Mouse (Mus musculus) left cerebral cortex, postnatal 25 days (tissue): ENCODE measurements around the gene Vamp1. TPM values are rescaled to one million over a fixed set of nuclear protein-coding genes. Genes with fewer than 3 reads are reported as not detected.
"Not testable (repeated sequence)": the region's sequence is repeated elsewhere in the genome, so short reads cannot be mapped to it uniquely, and the experiment has no call there.

Experiments used
- DNase-seq, 2 experiments: peaks; one replicate each; pipeline ENCODE4 v3.0.0; 2022; ENCODE audit warnings: low spot score in 2 of 2, mixed read lengths in 1 of 2
- intact Hi-C: fragments of 180-260 bp; cut with DNase I; formaldehyde crosslinking; loops from one replicate; pipeline ENCODE4 v1.15.1; 2025
- microRNA-seq, 2 experiments: library from miRNA; unstranded; fragments of <30 nt; microRNA quantifications; one replicate each; pipeline ENCODE4 v1.2.0; 2022
- total RNA-seq, 2 experiments: library from RNA; stranded (reverse); gene quantifications; 2 replicates each; pipeline ENCODE4 v1.2.3; 2021

Vamp1 gene
- total RNA-seq, 2 experiments from 2014 or later = 87.8 to 97.9 TPM

DNA sequence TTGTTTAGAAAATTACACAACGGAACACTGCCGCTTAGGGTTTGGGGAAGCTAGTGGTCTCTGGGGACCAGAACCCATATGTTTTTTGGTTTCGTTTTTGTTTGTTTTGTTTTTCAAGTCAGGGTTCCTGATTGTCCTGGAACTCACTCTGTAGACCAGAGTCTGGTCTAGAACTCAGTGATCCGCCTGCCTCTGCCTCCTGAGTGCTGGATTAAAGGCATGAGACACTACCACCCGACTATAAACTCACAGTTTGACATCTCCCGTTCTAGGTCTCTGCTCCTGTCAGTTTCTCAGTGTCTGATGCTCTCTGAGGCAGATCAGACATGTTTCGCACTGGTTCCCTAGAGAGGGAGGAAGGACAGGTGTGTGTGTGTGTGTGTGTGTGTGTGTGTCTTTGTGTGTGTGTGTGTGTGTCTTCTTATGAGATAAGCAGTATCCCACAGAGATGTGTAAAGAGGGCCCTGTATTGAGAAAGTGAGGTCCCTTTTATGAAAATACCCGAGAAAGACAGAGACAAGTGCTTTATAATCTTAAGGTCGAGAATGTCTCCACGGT lies 57.0 kb downstream of the Vamp1 start:
- intact Hi-C loops = loop anchor here (5.0 kb wide), 2 partner anchors 125 to 225 kb away; partner anchors contain the start of genes Acrbp and Iffo1
- DNase-seq = no peak

DNA sequence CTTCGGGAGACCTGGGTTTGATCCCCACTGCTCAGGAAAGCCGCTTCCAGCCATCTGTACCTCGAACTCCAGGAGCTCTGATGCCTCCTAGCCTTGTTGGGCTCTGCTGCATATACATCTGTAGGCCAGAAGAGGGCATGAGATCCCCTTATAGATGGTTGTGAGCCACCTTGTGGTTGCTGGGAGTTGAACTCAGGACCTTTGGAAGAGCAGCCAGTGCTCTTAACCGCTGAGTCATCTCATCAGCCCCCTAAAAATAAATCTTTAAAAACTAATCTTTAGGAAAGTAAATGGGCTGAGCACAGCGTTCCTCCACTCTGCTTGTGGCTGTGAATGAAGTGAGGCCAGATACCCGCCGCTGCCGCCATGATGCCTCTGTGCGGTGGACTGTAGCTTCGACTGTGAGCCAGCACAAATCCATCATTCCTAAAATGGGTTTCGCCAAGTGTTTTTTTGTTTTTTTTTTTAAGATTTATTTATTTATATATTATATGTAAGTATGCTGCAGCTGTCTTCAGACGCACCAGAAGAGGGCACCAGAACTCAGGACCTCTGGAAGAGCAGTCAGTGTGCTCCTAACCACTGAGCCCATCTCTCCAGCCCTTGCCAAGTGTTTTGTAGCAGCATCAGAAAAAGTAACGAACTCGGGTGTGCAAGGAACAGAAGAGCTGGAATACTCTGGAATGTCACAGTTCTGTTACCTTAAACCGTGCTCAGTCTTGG lies 59.7 kb downstream of the Vamp1 start:
- peak in 1 of 2 experiments; percentile 33 for DNase-seq
- intact Hi-C loops = loop anchor here (5.0 kb wide), 4 partner anchors 87 to 327 kb away; partner anchors contain the start of genes Acrbp and Iffo1

DNA sequence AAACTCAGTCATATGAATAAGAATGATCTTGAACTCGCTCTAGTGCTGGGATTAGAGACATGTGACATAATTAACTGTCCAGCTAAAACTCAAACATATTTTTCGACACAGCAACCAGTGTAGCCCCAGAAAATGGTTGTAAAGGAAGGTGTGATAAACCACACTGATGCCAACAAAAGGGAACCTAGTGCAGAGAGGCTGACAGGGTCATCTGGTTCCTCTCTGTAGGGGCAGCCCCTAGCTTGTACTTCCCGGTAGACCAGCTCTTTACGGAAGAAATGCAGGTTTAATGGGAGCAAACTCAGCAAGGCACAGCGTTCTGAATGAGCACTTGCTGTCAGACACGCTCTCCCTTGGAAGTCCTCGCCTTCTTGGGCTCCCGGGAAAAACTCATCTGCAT lies 64.4 kb downstream of the Vamp1 start:
- intact Hi-C loops = loop anchor here (5.0 kb wide), 2 partner anchors 83 to 323 kb away; no protein-coding TSS in a partner anchor
- no peak for DNase-seq

- DNase-seq, intact Hi-C loops: not testable (repeated sequence)
Observed at GRCm38 (mm10) chr6:125282721-125283120, 67.4 kb downstream of the Vamp1 start.

GRCm38 (mm10) chr6:125284250-125284649 lies 68.9 kb downstream of the Vamp1 start:
- DNase-seq = no peak
- intact Hi-C loops = no loop called here

DNA sequence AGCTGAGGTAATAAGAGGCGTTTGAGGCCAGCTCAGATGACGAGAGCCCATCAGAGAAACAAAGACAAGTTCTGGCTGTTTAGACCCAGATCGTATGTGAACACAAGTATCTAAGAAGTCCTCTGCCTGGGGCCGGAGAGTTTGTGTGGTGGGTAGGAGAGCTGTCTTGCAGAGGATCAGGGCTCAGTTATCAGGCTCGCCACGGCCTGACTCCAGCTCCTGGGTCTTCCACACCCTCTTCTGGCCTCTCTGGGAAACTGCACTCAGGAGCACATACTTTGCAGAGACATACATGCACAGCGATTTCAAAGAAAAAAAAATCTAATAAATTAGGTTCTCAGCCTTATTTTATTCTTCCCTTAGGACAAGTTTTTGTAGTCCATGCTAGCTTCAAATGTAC lies 69.4 kb downstream of the Vamp1 start:
- intact Hi-C loops = no loop called here

GRCm38 (mm10) chr6:125285890-125286289 lies 70.5 kb downstream of the Vamp1 start, which contains the start of gene Tuba3a:
Gene Tuba3a (minus strand): TSS chr6:125286042.
- intact Hi-C loops = no loop called here
- DNase-seq = no peak

More for the DNA sequence above, 69.4 kb downstream of the Vamp1 start:
- no peak for DNase-seq

DNA sequence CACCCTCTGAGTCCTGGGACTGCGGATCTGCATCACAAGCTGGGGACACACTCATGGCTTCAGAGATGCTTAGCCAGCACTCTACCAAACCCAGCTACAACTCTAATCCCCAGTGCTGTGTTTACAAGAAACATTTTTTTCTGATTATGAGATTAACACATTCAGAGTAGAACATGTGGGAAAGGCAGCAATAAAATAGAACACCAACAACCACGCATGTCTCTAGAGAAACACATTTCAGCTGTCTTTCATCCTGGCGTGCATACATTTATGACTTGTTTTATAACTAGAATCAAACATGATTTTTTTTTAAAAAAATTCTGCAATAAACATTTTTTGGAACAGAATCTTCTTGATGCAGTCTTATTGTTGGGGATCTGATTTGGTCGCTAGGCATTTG lies 71.6 kb downstream of the Vamp1 start:
- DNase-seq = peak; percentile 13 to 42
- intact Hi-C loops = no loop called here

DNA sequence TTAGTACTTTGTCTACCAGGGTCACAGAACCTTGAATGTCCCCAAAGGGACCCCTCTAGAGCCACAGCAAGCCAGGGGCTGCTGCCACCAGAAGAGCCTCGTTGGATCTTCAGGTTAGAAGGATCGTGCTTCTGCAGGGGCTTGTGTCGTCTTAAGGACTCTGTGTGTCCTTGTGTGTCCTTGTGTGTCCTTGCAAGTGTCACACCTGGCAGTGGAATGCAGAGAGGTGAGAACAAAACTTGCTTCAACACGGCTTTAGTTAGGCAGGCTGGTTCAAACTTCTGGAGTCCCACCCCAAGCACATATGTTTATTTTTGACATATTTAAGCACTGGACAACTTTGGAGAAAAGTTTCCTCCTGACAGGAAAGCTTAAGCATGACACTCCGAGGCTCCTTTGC lies 73.4 kb downstream of the Vamp1 start:
- no peak for DNase-seq
- intact Hi-C loops = no loop called here

- DNase-seq = peak; percentile 6 to 79
- intact Hi-C loops = no loop called here
Observed at GRCm38 (mm10) chr6:125291329-125291728, 76.0 kb downstream of the Vamp1 start.

DNA sequence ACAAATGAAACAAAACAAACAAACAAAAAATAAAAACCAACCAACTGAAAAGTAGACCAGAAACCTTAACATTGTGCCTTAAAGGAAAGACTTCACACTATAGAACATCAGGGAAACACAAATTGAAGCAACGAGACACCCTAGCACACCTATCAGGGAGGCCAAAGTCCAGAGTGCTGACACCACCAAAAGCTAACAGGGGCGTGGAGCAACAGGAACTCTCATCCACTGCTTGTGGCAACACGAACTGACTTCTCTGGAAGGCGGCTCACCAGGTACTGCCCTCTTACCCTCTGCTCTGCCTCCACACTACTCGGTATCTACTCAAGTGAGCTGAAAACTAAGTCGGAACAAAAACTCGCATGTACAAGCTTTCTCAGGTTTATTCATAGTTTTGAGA lies 76.9 kb downstream of the Vamp1 start:
- DNase-seq = no peak
- intact Hi-C loops = no loop called here

- intact Hi-C loops = no loop called here
Observed at GRCm38 (mm10) chr6:125294049-125294448, 78.7 kb downstream of the Vamp1 start.

More at GRCm38 (mm10) chr6:125294049-125294448, 78.7 kb downstream of the Vamp1 start:
- DNase-seq = no peak

Small RNAs within 50 kb of the gene (microRNA-seq; reads per million reads assigned to microRNA genes)
- gene Mir3098 (0.25 to 1.3 reads per million in 2 experiments), gene Mir8113 (0 reads per million in 2 experiments)

Other genes with a start within 250 kb of the Vamp1 start
- gene Pianp, start 218.9 kb upstream of the Vamp1 start, total RNA-seq = 100 to 1,000 TPM; 169 to 181 TPM
- gene Zfp384, start 206.4 kb upstream of the Vamp1 start, total RNA-seq = 10 to 100 TPM; 38.4 to 44.1 TPM
- 10 to 100 TPM; 54.0 to 62.1 TPM for gene Ing4, start 175.8 kb upstream of the Vamp1 start, total RNA-seq
- 10 to 100 TPM in 1 of 2 experiments, 1 to 10 TPM in 1; 8.4 to 12.3 TPM for gene Acrbp, start 165.9 kb upstream of the Vamp1 start, total RNA-seq
- under 1 TPM; 0.60 to 0.96 TPM for gene Lpar5, start 147.6 kb upstream of the Vamp1 start, total RNA-seq
- 100 to 1,000 TPM; 154 to 161 TPM for gene Chd4, start 119.6 kb upstream of the Vamp1 start, total RNA-seq
- 10 to 100 TPM; 27.1 to 28.0 TPM for gene Nop2, start 83.6 kb upstream of the Vamp1 start, total RNA-seq
- gene Iffo1, start 70.3 kb upstream of the Vamp1 start, total RNA-seq = 10 to 100 TPM; 52.7 to 63.0 TPM
- 1,000 to 10,000 TPM; 2,469 to 2,584 TPM for gene Gapdh, start 49.1 kb upstream of the Vamp1 start, total RNA-seq
- gene Ncapd2, start 23.9 kb upstream of the Vamp1 start, total RNA-seq = 10 to 100 TPM; 18.9 to 25.6 TPM
- 10 to 100 TPM; 70.4 to 73.6 TPM for gene Mrpl51, start 23.8 kb upstream of the Vamp1 start, total RNA-seq
- gene Tapbpl, start 16.3 kb downstream of the Vamp1 start, total RNA-seq = 1 to 10 TPM; 3.5 to 4.0 TPM
- gene Cd27, start 21.5 kb downstream of the Vamp1 start, total RNA-seq = not detected
- gene Tuba3a, start 70.5 kb downstream of the Vamp1 start, total RNA-seq = not detected
- 1 to 10 TPM; 8.1 to 9.9 TPM for gene Ltbr, start 98.3 kb downstream of the Vamp1 start, total RNA-seq
- 1 to 10 TPM; 2.4 to 2.6 TPM for gene Scnn1a, start 105.1 kb downstream of the Vamp1 start, total RNA-seq
- 10 to 100 TPM; 11.5 to 12.7 TPM for gene Tnfrsf1a, start 133.8 kb downstream of the Vamp1 start, total RNA-seq
- gene Plekhg6, start 165.2 kb downstream of the Vamp1 start, total RNA-seq = under 1 TPM; 0.25 to 0.39 TPM